Mouse (Mus musculus) small intestine, adult 10 weeks (tissue): ENCODE measurements around the gene AL731706.1. TPM values are rescaled to one million over a fixed set of nuclear protein-coding genes. Genes with fewer than 3 reads are reported as not detected.

Experiments used
- polyA plus RNA-seq: library from polyadenylated mRNA; stranded (reverse); fragments of 350-450 nt; fragmentation: Illumina TruSeq; extraction: RNeasy Lipid Tissue Mini Kit (QIAGEN cat#74804); gene quantifications from one replicate; pipeline ENCODE4 v1.2.3, GENCODE M21; 2014; ENCODE audit warnings: low replicate concordance

Gene AL731706.1
- polyA plus RNA-seq = 14.1 TPM

GRCm38 (mm10) chr2:136891068-136891950 lies at the start of gene AL731706.1, which contains the start of the genes Slx4ip and Mkks:
Gene AL731706.1, minus strand, starts transcription at chr2:136891389.
Gene Slx4ip, plus strand, starts transcription at chr2:136891218.
Gene Mkks, minus strand, starts transcription at chr2:136891389.

GRCm38 (mm10) chr2:136885579-136885978 lies 5.6 kb downstream of the AL731706.1 start, which contains the start of gene AL731706.2:
Gene AL731706.2, minus strand, starts transcription at chr2:136885679.

Other genes with a start within 250 kb of the AL731706.1 start
- gene Snap25, start 177.9 kb downstream of the AL731706.1 start, polyA plus RNA-seq = 18.9 TPM
- gene AL731706.2, start 5.7 kb downstream of the AL731706.1 start, polyA plus RNA-seq = not detected
- 14.8 TPM for gene Slx4ip, start 171 bp downstream of the AL731706.1 start, polyA plus RNA-seq
- 196 TPM for gene Mkks, start within 50 bp of the AL731706.1 start, polyA plus RNA-seq
- 10.7 TPM for gene Jag1, start 225.3 kb upstream of the AL731706.1 start, polyA plus RNA-seq